Mouse (Mus musculus) forebrain, embryonic 16.5 days (tissue): ENCODE measurements at regions not wholly inside any gene's neighbourhood (a gene's known extent, or its start where the extent isn't known, plus 50 kb on each side); places are given as distances from the start of the nearest gene placed in this dataset.

ENCODE experiments used
- ATAC-seq: fragments of 200-750 bp; cut with Nextera tagmentation; 2 replicates; pipeline ENCODE4 v1.8.0; 2017; ENCODE audit warnings: mild to moderate bottlenecking, moderate library complexity
- H3K27ac ChIP-seq: fragments of 300-500 bp; sonication (generic); 2 replicates; pipeline ENCODE4 v1.5.1; 2014; ENCODE audit warnings: low read length, control low read depth
- H3K27me3 ChIP-seq: fragments of 300-500 bp; sonication (generic); replicated peaks from 2 replicates; pipeline ENCODE4 v1.6.1; 2014; ENCODE audit warnings: low read length; ENCODE audit not compliant: control insufficient read depth, insufficient read depth
- H3K36me3 ChIP-seq: fragments of 300-500 bp; sonication (generic); 2 replicates; pipeline ENCODE4 v1.6.1; 2014; ENCODE audit not compliant: control insufficient read depth, insufficient read depth
- H3K4me1 ChIP-seq: fragments of 300-500 bp; sonication (generic); replicated peaks from 2 replicates; pipeline ENCODE4 v1.6.1; 2014; ENCODE audit warnings: low read length; ENCODE audit not compliant: control insufficient read depth, insufficient read depth
- H3K4me2 ChIP-seq: fragments of 300-500 bp; sonication (generic); 2 replicates; pipeline ENCODE4 v1.6.1; 2014; ENCODE audit warnings: mild to moderate bottlenecking, low read length, control low read depth
- H3K4me3 ChIP-seq: fragments of 300-500 bp; sonication (generic); replicated peaks from 2 replicates; pipeline ENCODE4 v1.5.1; 2014; ENCODE audit warnings: mild to moderate bottlenecking, low read length, control low read depth
- H3K9ac ChIP-seq: fragments of 300-500 bp; sonication (generic); replicated peaks from 2 replicates; pipeline ENCODE4 v1.6.1; 2014; ENCODE audit warnings: low read depth, low read length, control low read depth
- H3K9me3 ChIP-seq: fragments of 300-500 bp; sonication (generic); 2 replicates; pipeline ENCODE4 v1.6.1; 2016; ENCODE audit warnings: low read length; ENCODE audit not compliant: control insufficient read depth
- WGBS: fragments of 180-500 bp; shearing (Covaris S2); extraction: QIAGEN DNeasy Blood & Tissue Kit; methylation state at CpG from one replicate; pipeline ENCODE4 v1.1.7; 2014; 5-methylcytosine and 5-hydroxymethylcytosine counted together

DNA sequence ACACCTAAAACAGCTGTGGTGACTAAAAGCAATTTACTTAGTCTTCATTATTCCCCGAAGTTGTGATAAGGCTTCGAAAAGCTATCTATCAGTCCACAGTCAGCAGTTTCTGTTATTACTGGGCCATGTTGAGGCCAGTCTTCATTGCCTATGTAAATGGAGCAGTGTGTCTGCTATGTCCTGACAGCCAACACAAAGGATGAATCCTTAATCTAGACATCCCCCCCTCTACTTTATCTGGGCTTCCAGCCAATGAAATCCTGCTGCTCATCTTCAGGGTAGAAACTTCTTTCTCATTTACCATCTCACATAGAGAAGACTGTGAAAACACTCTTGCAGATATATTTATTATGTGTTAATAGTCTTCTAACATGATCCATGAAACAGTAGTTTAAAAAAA is 1817.9 kb upstream of the Tmeff2 start:
- H3K9me3 ChIP-seq: no peaks in the 10 kb centered on the region
- H3K9ac ChIP-seq: no peak overlapping the region
- H3K27me3 ChIP-seq: no peaks in the 10 kb centered on the region
- no peak overlapping the region for H3K4me2 ChIP-seq
- 75% methylated on average over 2 of the region's 2 CpGs for WGBS
- ATAC-seq: peak; percentile 43; the same call in 1 of the 2 replicates
- no peaks in the 10 kb centered on the region for H3K36me3 ChIP-seq
- H3K4me1 ChIP-seq: no peaks in the 10 kb centered on the region
- no peak overlapping the region for H3K4me3 ChIP-seq
- no peak overlapping the region for H3K27ac ChIP-seq

- Histone ChIP-seq H3K36me3 (no peaks in the 10 kb centered on the region), H3K9me3 (no peaks in the 10 kb centered on the region), H3K27me3 (no peaks in the 10 kb centered on the region), H3K27ac (no peak overlapping the region), H3K4me1 (no peaks in the 10 kb centered on the region), H3K4me3 (no peak overlapping the region), H3K9ac (no peak overlapping the region), H3K4me2 (no peak overlapping the region)
- WGBS: 42% methylated on average over 2 of the region's 2 CpGs
- ATAC-seq: no peak
Observed at GRCm38 (mm10) chr1:49099573-49099972, 1800.9 kb upstream of the Tmeff2 start.

GRCm38 (mm10) chr1:49109090-49109489 is 1791.4 kb upstream of the Tmeff2 start:
- WGBS: 52% methylated on average over 2 of the region's 2 CpGs
- ATAC-seq: no peak

DNA sequence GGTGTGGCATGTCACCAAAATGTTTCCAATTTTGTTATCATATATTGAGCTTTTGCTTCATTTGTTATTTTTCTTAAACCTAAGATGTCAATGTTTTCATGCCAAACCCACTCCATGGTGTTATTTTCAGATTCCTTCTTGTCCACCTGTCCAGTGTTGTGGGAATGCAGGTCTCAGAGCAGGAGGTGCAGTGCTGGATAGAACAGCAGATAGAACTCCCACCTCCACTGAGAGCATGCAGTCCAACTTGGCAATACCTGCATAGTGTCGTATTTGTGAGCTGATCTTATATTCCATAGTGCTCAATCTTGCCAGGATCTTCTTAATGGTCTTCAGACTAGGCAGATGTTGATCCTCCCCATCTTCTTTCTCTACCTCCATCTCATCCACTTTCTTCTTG is 1790.9 kb upstream of the Tmeff2 start:
- no peaks in the 10 kb centered on the region for H3K36me3 ChIP-seq
- H3K4me1 ChIP-seq: no peaks in the 10 kb centered on the region
- H3K27me3 ChIP-seq: no peaks in the 10 kb centered on the region
- H3K4me3 ChIP-seq: no peak overlapping the region
- no peak for ATAC-seq
- H3K27ac ChIP-seq: no peak overlapping the region
- H3K4me2 ChIP-seq: no peak overlapping the region
- 76% methylated on average over 1 of the region's 1 CpGs for WGBS
- H3K9me3 ChIP-seq: no peaks in the 10 kb centered on the region
- H3K9ac ChIP-seq: no peak overlapping the region

More at GRCm38 (mm10) chr1:49109090-49109489, 1791.4 kb upstream of the Tmeff2 start:
- H3K27me3 ChIP-seq: no peaks in the 10 kb centered on the region
- no peak overlapping the region for H3K4me3 ChIP-seq
- H3K27ac ChIP-seq: no peak overlapping the region
- no peak overlapping the region for H3K9ac ChIP-seq
- H3K36me3 ChIP-seq: no peaks in the 10 kb centered on the region
- H3K9me3 ChIP-seq: no peaks in the 10 kb centered on the region
- no peak overlapping the region for H3K4me2 ChIP-seq
- H3K4me1 ChIP-seq: no peaks in the 10 kb centered on the region
